Mouse (Mus musculus) cerebellum, adult 8-10 months (tissue): ENCODE data around the gene Adora2b.
"Not testable (repeated sequence)": the region's sequence is repeated elsewhere in the genome, so short reads cannot be mapped to it uniquely, and the experiment has no call there.

Experiments used
- DNase-seq: peaks from one replicate; pipeline ENCODE4 v3.0.0; 2022

The Adora2b gene

DNA sequence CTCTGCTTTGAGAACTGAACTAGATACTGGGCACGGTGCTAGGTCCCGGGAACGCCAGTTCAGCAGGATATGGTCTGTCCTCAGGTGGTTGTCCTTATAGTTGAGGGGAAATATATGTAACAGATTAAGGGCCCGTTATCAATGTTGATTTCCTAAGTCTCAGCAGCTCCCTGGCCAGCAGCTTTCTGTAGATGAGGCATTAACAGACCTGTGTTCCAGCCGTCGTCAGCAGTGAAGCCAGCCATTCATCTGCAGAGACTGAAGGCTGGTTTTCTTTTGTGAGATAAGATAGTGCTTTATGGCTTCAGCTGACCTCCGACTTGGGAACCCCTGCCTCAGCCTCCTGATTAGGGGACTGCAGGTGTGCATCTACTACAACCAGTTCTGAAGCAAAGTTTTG lies 15.2 kb downstream of the Adora2b start:
- DNase-seq, result no peak

DNA sequence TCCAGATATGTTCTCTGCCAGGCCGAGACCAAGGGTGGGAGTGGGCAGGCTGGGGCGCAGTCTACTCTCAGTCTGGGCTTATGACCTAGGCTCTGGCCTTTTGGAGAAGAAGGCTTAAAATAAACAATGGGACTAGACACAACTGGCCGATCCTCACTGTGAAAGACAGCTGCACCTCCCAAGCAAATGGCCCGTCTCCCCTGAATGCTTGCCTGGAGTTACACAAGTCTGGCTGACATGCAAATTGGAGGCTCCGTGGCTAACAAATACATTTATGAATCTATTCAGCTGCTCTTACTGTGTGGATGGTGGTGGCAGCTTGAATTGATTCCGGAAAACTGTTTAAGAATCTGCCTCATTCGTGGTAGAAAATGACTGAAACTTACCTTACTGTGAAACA lies 16.9 kb downstream of the Adora2b start:
- no peak for DNase-seq

DNA sequence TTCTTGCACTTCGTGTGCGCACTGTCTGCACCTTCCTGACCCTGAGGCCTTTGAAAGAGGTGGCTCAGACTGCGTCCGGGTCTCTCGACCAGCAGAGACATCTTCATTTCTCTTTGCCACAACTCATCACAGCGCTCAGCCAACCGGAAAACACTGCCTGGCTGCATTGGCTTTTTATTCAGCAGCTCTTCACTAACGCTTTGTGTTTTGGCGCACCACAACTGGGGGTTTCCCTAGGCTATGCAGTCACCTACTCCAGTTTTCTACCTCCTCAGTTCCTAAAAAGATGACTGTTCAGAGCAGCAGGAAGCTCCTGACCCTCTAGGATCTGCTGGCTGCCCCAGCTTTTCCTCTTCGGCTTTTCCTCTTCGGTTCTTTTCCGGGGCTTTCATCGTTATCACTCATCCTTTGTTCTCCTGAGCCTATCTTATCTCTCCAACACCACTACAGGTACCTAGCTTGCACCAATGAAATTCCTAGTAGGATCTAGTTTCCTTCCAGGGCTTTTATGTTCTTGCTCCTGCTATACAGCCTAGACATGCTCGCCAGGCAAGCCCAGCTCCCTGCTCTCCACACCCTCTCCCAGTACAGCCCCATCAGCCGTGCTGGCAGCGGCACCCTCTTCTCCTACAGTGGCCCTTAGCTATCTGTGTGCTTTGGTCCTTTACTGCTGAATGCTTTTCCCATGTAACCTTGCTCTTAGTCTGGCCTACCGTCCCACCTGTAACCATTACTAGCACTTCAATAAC lies 17.9 kb downstream of the Adora2b start:
- DNase-seq, result no peak

DNA sequence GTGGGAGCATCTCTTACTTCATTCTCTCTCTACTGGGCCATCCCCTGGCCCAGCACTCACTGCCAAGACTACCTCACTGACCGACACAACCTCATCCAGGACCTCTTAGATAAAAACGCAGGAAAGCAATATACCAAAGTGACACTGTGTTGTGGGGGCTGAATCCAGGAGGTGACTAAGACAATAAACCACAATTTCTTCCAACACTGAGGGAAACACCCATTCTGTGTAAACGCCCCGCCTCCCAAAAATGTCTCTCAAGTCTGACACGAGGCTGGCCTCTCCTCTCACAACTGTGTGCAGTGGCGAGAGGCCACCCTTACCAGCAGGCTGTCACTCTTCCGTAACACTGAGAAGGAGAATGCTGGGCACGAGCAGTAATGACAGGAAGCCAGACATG lies 19.6 kb downstream of the Adora2b start:
- DNase-seq, result no peak

DNA sequence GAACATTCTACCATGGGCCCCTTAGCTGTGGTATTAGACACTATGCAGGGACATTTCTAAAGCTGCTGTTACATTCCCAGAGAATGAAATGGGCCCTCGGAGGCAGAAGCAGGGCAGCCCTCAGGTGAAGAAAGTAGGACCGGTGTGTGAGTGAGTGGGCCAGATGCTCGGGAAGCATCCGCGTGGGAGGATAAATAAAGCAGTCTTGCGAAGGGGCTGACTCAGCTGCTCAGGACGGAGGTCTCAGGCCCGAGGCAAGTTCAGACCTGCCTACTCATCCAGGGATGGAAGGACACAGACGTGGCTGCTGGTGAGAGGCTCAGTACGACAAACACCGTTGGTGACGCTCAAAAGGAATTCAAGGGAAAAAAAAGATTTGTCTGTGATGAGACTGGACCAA lies 20.3 kb downstream of the Adora2b start:
- no peak for DNase-seq

DNA sequence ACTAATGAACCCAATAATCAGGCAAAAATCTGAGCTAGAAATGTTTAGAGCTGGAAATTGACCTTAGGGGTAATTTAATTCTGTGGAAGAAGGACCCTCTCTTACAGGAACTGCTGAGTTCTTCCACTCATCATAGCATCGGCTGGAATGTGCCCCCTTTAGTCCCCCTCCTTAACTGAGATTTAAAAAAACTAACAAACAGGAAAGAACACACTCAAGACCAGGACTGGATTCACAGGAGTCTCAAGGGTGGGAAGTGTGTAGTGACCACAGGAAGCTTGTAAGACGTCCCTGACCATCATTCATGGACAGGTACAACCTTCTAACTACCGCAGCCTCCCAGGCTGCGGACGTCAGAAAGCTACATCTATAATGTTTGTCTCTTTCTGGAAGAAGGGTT lies 22.1 kb downstream of the Adora2b start:
- no peak for DNase-seq

DNA sequence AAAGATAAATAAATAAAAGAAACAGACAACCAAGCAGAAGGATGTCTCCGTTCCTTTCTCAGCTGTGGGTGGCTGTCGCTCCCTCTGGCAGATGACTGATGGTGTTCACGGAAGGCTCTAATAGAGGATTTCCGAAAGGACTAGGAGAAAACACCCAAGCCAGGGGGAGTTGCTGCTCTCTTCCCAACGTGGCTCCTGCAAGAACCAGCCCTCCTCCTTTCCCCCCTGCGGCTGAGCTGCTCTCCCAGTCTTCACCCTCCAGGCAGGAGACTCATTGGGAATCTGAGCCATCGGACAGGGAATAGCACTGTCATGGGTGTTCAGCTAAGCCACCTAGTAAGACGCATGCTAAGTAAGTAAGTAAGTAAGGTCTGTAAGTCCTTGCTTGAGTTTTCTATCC lies 28.3 kb downstream of the Adora2b start:
- DNase-seq, result no peak

DNA sequence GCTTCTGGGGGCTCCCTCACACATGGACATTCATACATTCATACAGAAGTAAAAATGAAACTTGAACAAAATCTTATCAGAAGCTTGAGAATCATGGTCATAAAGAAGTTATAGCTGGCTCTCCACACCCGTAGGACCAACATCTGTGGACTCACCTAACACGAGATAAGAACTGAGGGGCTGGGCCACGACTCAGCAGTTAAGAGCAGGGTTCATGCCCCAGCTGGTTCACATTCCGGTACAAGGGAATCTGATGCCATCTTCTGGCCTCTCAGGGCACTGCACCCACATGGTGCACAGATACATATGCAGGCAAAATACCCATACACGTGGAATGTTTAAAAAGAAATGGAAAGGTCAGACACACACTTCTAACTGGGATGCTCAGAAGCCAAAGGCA lies 29.2 kb downstream of the Adora2b start:
- no peak for DNase-seq

DNA sequence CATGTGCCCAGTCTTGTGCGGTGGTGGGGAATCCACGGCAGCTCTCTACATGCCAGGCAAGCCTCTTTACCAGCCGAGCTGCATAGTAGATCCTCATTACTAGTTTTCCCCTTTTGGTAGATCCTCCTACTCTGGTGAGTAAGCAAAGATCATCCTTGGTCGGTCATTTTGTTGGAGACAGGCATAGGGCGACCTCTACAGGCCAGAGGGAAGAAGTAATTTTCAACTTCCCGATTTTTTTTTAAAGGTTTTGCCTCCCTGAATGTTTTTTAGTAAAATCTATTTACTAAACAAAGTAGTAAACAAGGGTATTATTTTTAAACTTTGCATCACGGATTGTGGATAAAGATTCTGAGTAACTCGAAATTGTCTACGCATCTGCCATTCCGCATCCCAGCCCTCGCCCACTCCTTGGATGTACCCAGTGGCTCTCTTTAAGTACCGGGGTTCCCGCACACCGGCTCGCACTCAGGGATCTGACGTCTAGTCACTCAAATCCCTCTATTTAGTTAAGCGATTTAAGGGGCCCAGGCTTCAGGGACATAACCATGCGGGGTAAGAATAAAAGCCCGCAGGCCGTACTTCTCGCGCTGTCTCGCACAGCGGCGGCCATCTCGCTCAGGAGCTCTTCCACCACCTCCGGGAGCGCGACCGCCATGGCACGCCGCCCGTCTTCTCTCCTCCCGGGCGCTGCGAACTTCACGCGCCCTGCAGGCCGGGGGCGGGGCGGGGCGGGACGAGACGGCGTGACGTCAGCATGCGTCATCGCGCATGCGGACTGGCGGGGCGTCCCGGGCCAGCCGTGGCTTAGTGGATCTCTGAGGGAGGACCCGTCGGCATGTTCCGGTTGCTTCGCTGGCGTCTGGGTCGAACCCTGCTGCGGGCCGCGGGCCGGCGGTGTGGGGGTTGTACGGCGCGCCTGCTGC lies 32.2 kb downstream of the Adora2b start, which contains the start of the genes Zswim7 and Ttc19:
Gene Zswim7 (minus strand): TSS at position 701 of the 926 bp plus-strand sequence.
Gene Ttc19 (plus strand): TSS at position 799 of the 926 bp plus-strand sequence.
- DNase-seq, result peak; percentile 93

DNA sequence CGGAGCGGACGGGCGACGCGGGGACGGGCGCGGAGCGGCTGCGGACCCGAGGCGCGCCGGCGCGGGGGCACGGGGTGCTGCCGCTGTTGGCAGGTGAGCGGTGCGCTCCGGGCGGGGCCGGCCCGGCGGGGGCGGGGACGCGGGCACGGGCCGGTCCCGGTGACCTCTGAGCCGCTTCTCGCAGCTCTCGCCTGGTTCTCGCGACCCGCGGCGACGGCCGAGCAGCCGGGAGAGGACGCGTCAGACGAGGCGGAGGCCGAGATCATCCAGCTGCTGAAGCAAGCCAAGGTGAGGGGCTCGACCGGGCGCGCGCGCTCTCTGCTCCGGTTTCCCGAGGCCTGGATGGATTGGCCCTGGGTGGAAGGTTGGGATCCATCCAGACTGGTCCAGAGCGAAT lies 32.8 kb downstream of the Adora2b start:
- DNase-seq, result no peak

DNA sequence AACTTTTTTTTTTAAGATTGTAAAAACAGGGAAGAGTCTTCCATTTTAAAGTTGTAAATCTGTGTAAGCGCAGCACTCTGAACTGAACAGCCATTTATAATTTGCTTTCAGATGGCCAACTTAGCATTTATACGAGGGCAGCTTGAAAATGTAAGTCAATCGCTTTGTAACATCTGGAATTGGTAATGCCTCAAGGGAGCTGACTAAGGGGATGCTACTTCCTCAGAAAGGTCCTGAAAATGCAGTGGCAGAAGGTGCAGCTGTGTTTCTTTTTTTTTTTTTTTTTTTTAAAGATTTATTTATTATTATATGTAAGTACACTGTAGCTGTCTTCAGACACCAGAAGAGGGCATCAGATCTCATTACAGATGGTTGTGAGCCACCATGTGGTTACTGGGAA lies 35.2 kb downstream of the Adora2b start:
- DNase-seq, result not testable (repeated sequence)

DNA sequence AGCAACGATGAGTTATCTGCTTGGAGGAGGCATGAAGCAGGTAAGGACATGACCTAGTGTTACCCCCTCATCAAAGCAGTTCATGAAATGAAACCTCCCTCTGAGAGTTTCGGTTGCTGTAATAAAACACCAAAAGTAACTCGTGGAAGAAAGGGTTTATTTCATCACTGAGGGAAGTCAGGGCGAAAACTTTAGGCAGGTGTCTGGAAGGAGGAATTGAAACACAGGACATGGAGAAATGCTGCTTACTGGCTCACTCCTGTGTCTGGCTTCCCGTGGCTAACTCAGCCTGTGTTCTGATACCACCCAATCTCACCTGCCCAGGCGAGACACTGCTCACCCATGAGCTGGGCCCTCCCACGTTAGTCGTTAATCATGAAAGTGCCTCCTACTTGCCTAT lies 36.2 kb downstream of the Adora2b start:
- DNase-seq, result no peak

DNA sequence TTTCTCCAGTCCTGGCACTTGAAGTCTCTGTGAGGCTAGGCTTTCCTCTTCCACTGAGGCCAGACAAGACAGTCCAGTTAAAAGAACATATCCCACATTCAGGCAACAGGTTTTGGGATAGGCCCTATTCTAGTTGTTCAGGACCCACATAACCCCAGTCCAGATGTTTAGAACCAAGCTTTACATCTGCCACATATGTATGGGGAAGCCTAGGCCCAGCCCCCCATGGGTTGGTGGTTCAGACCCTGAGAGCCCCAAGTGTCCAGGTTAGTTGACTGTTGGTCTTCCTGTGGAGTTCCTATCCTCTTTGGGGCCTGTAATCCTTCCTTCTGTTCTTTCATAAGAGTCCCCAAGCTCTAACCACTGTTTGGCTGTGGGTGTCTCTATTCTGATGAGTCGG lies 38.9 kb downstream of the Adora2b start:
- DNase-seq, result no peak

DNA sequence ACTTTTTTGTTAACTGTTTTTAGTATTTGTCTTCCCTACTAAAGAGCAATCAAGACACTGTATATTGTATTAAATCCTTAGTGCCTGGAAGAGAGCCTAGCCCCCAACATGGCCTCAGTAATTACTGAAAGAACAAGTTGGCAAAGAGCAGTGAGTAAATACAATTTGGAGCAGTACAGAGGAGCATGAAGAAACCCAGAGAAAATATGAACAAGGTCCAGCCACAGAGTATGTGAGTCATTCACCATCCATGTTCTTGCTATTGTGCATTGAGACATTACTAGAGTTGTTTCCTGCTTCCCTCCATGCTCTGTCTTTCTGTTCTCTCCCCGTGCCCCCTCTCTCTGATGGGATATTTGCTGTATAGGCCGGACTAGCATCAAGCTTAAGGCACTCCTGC lies 45.3 kb downstream of the Adora2b start:
- DNase-seq, result no peak

DNA sequence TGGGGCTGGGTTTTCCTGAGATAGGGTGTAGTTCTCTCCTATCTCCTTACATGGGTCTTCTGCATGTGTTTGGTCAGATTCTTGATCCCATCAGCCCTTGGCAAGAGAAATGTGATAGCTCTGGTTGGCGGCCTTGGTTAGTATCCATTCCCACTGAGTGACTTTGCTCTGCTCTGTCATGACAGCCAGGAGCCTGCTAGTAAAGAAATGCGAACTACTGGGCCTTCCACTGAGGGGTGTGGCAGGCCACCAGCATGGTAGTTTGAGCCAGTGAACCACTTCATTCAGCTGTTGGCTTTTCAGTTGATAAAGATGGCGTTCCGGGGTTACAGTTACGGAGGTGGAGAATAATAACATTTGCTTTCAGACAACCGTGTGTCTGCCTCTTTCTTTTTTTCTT lies 50.1 kb downstream of the Adora2b start:
- DNase-seq, result no peak

DNA sequence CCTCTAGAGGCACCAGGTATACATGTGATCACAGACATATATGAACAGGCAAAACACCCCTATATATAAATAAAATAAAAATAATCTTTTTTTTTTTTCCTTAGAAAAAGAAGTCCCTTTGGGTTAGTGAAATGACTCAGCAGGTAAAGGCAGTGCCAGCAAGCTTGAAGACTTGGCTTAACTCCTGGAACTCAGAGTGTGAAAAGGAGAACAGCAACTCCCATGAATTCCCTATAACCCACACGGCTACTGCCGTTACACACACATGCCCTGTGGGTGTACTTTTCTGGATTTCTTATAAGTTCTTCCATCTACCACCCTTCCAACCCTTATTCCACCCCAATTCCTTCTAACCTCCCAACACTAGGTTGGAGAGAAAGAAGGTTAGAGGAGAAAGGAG lies 57.1 kb downstream of the Adora2b start:
- no peak for DNase-seq

DNA sequence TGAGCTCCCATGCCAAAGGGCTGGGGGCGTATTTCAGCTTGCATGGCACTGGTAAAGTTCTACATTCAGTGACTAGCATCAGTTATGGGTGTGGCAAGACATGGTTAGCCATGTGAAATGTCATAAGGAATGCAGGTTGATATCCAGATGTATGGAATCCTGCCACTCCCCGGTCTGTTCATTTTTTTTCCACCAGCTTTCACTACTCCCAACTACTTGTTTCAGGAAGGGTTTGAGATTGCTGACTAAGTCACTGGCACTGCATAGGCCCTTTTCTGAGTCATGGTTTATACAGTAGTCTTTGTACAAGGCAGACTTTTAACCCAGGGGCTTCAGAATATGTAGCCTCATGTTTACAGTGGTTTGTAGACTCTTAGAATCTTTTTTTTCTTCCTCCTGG lies 60.5 kb downstream of the Adora2b start:
- no peak for DNase-seq

DNA sequence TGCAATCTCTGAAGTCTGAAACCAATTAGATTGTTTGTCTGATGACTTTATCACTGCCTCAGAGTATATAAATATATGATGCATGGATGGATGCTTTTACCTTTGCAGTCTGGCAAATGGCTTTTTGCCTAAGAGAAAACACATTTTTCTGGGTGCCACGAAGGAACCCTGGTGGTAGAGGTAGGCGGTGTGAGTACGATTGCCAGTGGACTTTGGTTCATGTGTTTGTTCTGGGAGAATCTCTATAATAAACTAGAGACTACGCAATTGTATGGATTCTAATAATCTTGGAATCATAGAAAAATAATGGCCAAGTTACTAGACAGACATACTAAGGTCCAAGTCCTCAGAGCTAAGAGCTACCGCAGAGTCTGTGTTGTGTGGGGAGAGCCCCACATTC lies 66.2 kb downstream of the Adora2b start:
- DNase-seq, result no peak
